Mouse (Mus musculus) layer of hippocampus, postnatal 36 days (tissue): Measurements from ENCODE around the gene 2010111I01Rik. TPM values are rescaled to one million over a fixed set of nuclear protein-coding genes. Genes with fewer than 3 reads are reported as not detected.
A peak's percentile ranks its signal among the peaks of the same experiment; 100 is the strongest.
"Not testable (repeated sequence)": the region's sequence is repeated elsewhere in the genome, so short reads cannot be mapped to it uniquely, and the experiment has no call there.

Experiments
- DNase-seq, 2 experiments: peaks; one replicate each; pipeline ENCODE4 v3.0.0; 2022
- total RNA-seq, 2 experiments: library from RNA; stranded (reverse); gene quantifications; 2 replicates each; pipeline ENCODE4 v1.2.3; 2021

2010111I01Rik gene
- total RNA-seq, 2 experiments from 2014 or later = 76.8 to 92.7 TPM

GRCm38 (mm10) chr13:63293647-63294046 is 329.0 kb downstream of the 2010111I01Rik start:
- DNase-seq = no peak

GRCm38 (mm10) chr13:63294359-63295193 is 329.9 kb downstream of the 2010111I01Rik start:
- DNase-seq = no peak

- DNase-seq = no peak
These were observed 331.6 kb downstream of the 2010111I01Rik start for GRCm38 (mm10) chr13:63296300-63296699.

- no peak for DNase-seq
These were observed 332.3 kb downstream of the 2010111I01Rik start for GRCm38 (mm10) chr13:63297003-63297402.

GRCm38 (mm10) chr13:63297933-63298332 is 333.2 kb downstream of the 2010111I01Rik start:
- DNase-seq = no peak

- DNase-seq = no peak
These were observed 334.2 kb downstream of the 2010111I01Rik start for GRCm38 (mm10) chr13:63298931-63299330.

- no peak for DNase-seq
These were observed 336.2 kb downstream of the 2010111I01Rik start for GRCm38 (mm10) chr13:63300929-63301328.

- peak; percentile 37 to 50 for DNase-seq
These were observed 337.1 kb downstream of the 2010111I01Rik start for GRCm38 (mm10) chr13:63301764-63302209.

- no peak for DNase-seq
These were observed 337.7 kb downstream of the 2010111I01Rik start for GRCm38 (mm10) chr13:63302381-63302780.

GRCm38 (mm10) chr13:63304124-63304792 is 339.6 kb downstream of the 2010111I01Rik start:
- DNase-seq = no peak

- no peak for DNase-seq
These were observed 340.1 kb downstream of the 2010111I01Rik start for GRCm38 (mm10) chr13:63304799-63305159.

- DNase-seq = no peak
These were observed 340.7 kb downstream of the 2010111I01Rik start for GRCm38 (mm10) chr13:63305160-63306011.

- peak; percentile 63 to 71 for DNase-seq
These were observed 342.1 kb downstream of the 2010111I01Rik start for GRCm38 (mm10) chr13:63306768-63307167.

GRCm38 (mm10) chr13:63309563-63309962 is 344.9 kb downstream of the 2010111I01Rik start:
- no peak for DNase-seq

- DNase-seq = no peak
These were observed 346.5 kb downstream of the 2010111I01Rik start for GRCm38 (mm10) chr13:63311156-63311555.

- DNase-seq = no peak
These were observed 348.6 kb downstream of the 2010111I01Rik start for GRCm38 (mm10) chr13:63313247-63313646.

GRCm38 (mm10) chr13:63313748-63314607 is 349.3 kb downstream of the 2010111I01Rik start:
- DNase-seq = no peak

GRCm38 (mm10) chr13:63314608-63314920 is 349.9 kb downstream of the 2010111I01Rik start:
- DNase-seq = no peak

GRCm38 (mm10) chr13:63315111-63315510 is 350.4 kb downstream of the 2010111I01Rik start:
- DNase-seq = not testable (repeated sequence)

GRCm38 (mm10) chr13:63315777-63316176 is 351.1 kb downstream of the 2010111I01Rik start:
- DNase-seq = no peak

- no peak for DNase-seq
These were observed 351.7 kb downstream of the 2010111I01Rik start for GRCm38 (mm10) chr13:63316407-63316806.

GRCm38 (mm10) chr13:63317681-63318104 is 353.0 kb downstream of the 2010111I01Rik start:
- no peak for DNase-seq
